Mouse (Mus musculus) left cerebral cortex, adult 9 months (tissue): ENCODE measurements around the gene Pabpc1l.

Source experiments
- DNase-seq, 2 experiments: peaks; one replicate each; pipeline ENCODE4 v3.0.0; 2022; ENCODE audit warnings: low spot score in 2 of 2

The Pabpc1l gene

GRCm38 (mm10) chr2:164025150-164025549 is at the start of gene Pabpc1l:
Gene Pabpc1l, plus strand, starts transcription at chr2:164025450.
- no peak for DNase-seq

- no peak for DNase-seq
Observed at GRCm38 (mm10) chr2:163976448-163976847, 48.8 kb upstream of the Pabpc1l start.

- DNase-seq: no peak
Observed at GRCm38 (mm10) chr2:163987233-163987632, 38.0 kb upstream of the Pabpc1l start.

GRCm38 (mm10) chr2:163992871-163993270 is 32.4 kb upstream of the Pabpc1l start:
- no peak for DNase-seq

GRCm38 (mm10) chr2:163994654-163994976 is 30.6 kb upstream of the Pabpc1l start, which contains the start of gene Ywhab:
Gene Ywhab, plus strand, starts transcription at chr2:163994960.
- peak in 1 of 2 experiments; percentile 94 for DNase-seq

- DNase-seq: peak; percentile 31 to 89
Observed at GRCm38 (mm10) chr2:163994977-163995862, 30.0 kb upstream of the Pabpc1l start.

GRCm38 (mm10) chr2:163996275-163996674 is 29.0 kb upstream of the Pabpc1l start:
- DNase-seq: no peak

GRCm38 (mm10) chr2:163996899-163997298 is 28.4 kb upstream of the Pabpc1l start:
- no peak for DNase-seq

GRCm38 (mm10) chr2:163998981-163999380 is 26.3 kb upstream of the Pabpc1l start:
- DNase-seq: no peak

- peak in 1 of 2 experiments; percentile 68 for DNase-seq
Observed at GRCm38 (mm10) chr2:164002637-164003036, 22.6 kb upstream of the Pabpc1l start.

GRCm38 (mm10) chr2:164004503-164004902 is 20.7 kb upstream of the Pabpc1l start:
- DNase-seq: no peak

GRCm38 (mm10) chr2:164006932-164007331 is 18.3 kb upstream of the Pabpc1l start:
- no peak for DNase-seq

- DNase-seq: no peak
Observed at GRCm38 (mm10) chr2:164007547-164007946, 17.7 kb upstream of the Pabpc1l start.

GRCm38 (mm10) chr2:164007987-164008545 is 17.2 kb upstream of the Pabpc1l start:
- DNase-seq: no peak

GRCm38 (mm10) chr2:164009227-164009626 is 16.0 kb upstream of the Pabpc1l start:
- no peak for DNase-seq

- DNase-seq: no peak
Observed at GRCm38 (mm10) chr2:164010496-164010895, 14.8 kb upstream of the Pabpc1l start.

- DNase-seq: no peak
Observed at GRCm38 (mm10) chr2:164010944-164011343, 14.3 kb upstream of the Pabpc1l start.

GRCm38 (mm10) chr2:164015304-164015703 is 9.9 kb upstream of the Pabpc1l start:
- no peak for DNase-seq

GRCm38 (mm10) chr2:164018910-164019309 is 6.3 kb upstream of the Pabpc1l start:
- no peak for DNase-seq

GRCm38 (mm10) chr2:164019943-164020342 is 5.3 kb upstream of the Pabpc1l start:
- no peak for DNase-seq

GRCm38 (mm10) chr2:164022104-164022503 is 3.1 kb upstream of the Pabpc1l start:
- no peak for DNase-seq

- DNase-seq: no peak
Observed at GRCm38 (mm10) chr2:164031147-164031546, 5.9 kb downstream of the Pabpc1l start.

GRCm38 (mm10) chr2:164032973-164033372 is 7.7 kb downstream of the Pabpc1l start:
- DNase-seq: no peak
